Mouse (Mus musculus) limb, embryonic 14.5 days (tissue): ENCODE data around the gene Psph. TPM values are rescaled to one million over a fixed set of nuclear protein-coding genes. Genes with fewer than 3 reads are reported as not detected.

Experiments
- ATAC-seq: fragments of 200-750 bp; cut with Nextera tagmentation; 2 replicates; pipeline ENCODE4 v1.8.0; 2017; ENCODE audit warnings: low read depth, moderate number of reproducible peaks, moderate TSS enrichment; ENCODE audit not compliant: low FRiP score
- DNase-seq: peaks from one replicate; pipeline ENCODE4 v3.0.0-alpha.2; 2015; ENCODE audit warnings: low spot score
- H3K27ac ChIP-seq: fragments of 300-500 bp; sonication (generic); replicated peaks from 2 replicates; pipeline ENCODE4 v1.5.1; 2014; ENCODE audit warnings: low read depth, mild to moderate bottlenecking, low read length, moderate library complexity, mixed read lengths
- H3K27me3 ChIP-seq: fragments of 300-500 bp; sonication (generic); 2 replicates; pipeline ENCODE4 v1.6.1; 2014; ENCODE audit warnings: low read length, mixed read lengths; ENCODE audit not compliant: control insufficient read depth, insufficient read depth
- H3K36me3 ChIP-seq: fragments of 300-500 bp; sonication (generic); 2 replicates; pipeline ENCODE4 v1.6.1; 2014; ENCODE audit warnings: mild to moderate bottlenecking, low read length, moderate library complexity, mixed read lengths; ENCODE audit not compliant: control insufficient read depth, insufficient read depth
- H3K4me1 ChIP-seq: fragments of 300-500 bp; sonication (generic); 2 replicates; pipeline ENCODE4 v1.6.1; 2014; ENCODE audit warnings: antibody characterized with exemption, low read length, mixed read lengths; ENCODE audit not compliant: control insufficient read depth, insufficient read depth
- H3K4me2 ChIP-seq: fragments of 300-500 bp; sonication (generic); replicated peaks from 2 replicates; pipeline ENCODE4 v1.6.1; 2014; ENCODE audit warnings: low read depth, mild to moderate bottlenecking, low read length, moderate library complexity; ENCODE audit not compliant: severe bottlenecking
- H3K4me3 ChIP-seq: fragments of 300-500 bp; sonication (generic); replicated peaks from 2 replicates; pipeline ENCODE4 v1.5.1; 2014; ENCODE audit warnings: low read length
- H3K9ac ChIP-seq: fragments of 300-500 bp; sonication (generic); 2 replicates; pipeline ENCODE4 v1.6.1; 2014; ENCODE audit warnings: mild to moderate bottlenecking, low read depth, low read length, moderate library complexity; ENCODE audit not compliant: severe bottlenecking
- H3K9me3 ChIP-seq: fragments of 300-500 bp; sonication (generic); 2 replicates; pipeline ENCODE4 v1.6.1; 2016; ENCODE audit warnings: low read length; ENCODE audit not compliant: control insufficient read depth
- POLR2A ChIP-seq: fragments of 200-500 bp; IDR thresholded peaks from 2 replicates; pipeline ENCODE4 v1.8.0; 2012; ENCODE audit warnings: inconsistent platforms, mild to moderate bottlenecking, moderate library complexity, borderline replicate concordance; ENCODE audit not compliant: insufficient read depth, insufficient read length; ENCODE audit errors: extremely low read depth
- WGBS: fragments of 180-500 bp; shearing (Covaris S2); extraction: QIAGEN DNeasy Blood & Tissue Kit; methylation state at CpG from one replicate; pipeline ENCODE4 v1.1.7; 2014; 5-methylcytosine and 5-hydroxymethylcytosine counted together
- polyA plus RNA-seq, 2 experiments: library from polyadenylated mRNA; depleted of rRNA in 1 of 2; stranded (reverse) in 1 of 2; unstranded in 1 of 2; fragments of >200 nt; fragmentation: Nextera tagmentation in 1 of 2; extraction: Ambion mirVana in 1 of 2; gene quantifications; 2 replicates each; pipeline versions ENCODE4 v1.2.1 to v1.2.3; 2012 to 2014

Gene Psph
- polyA plus RNA-seq, 2 experiments = 15.9 to 34.1 TPM

DNA sequence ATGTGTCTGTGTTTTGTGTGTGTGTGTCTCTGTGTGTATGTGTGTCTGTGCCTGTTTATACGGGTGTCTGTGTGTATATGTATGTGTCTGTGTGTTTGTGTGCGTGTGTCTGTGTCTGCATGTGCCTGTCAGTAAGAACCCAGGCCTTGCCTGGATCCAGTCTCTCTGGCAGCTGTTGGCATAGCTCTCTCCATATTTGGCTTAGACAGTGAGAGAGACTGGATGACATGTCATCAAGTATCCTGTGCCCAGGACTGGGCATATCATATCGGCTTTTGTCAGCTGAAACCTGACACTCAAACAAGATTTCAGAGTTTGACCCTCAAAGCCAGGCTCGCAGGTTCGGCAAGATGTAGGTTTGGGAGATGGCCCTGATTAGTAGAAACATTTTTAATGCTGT, 56.2 kb downstream of the Psph start:
- H3K4me2 ChIP-seq = no peak overlapping the region
- no peaks in the 10 kb centered on the region for H3K9me3 ChIP-seq
- no peak for TF ChIP-seq POLR2A
- no peak overlapping the region for H3K27ac ChIP-seq
- H3K4me3 ChIP-seq = no peak overlapping the region
- DNase-seq (no peak), ATAC-seq (peak; percentile 43; the same call in 1 of the 2 replicates)
- WGBS = 65% methylated on average over 5 of the region's 5 CpGs
- no peak overlapping the region for H3K9ac ChIP-seq
- H3K4me1 ChIP-seq = peaks cover 13% of the 10 kb centered on the region; the same call in 1 of the 2 replicates
- H3K36me3 ChIP-seq = no peaks in the 10 kb centered on the region
- no peaks in the 10 kb centered on the region for H3K27me3 ChIP-seq

DNA sequence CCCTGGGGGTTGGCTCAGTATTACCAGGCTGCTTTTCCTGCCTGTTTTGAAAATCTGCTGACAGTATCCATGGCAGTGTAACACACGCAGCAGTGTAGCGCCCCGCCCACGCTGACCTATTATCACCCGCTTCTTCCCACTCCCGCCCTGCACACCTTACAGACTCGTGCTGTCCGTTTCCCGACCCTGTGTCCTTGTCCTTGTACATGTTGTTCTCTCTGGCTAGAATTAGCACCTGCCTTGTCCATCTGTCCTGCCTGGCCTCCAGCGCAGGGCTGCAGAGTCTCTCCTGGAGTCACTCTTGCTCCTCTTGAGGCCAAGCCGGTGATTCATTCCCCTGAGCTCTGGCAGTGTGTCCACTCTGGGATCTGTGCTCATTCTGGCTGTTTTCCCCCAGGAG, 56.9 kb downstream of the Psph start:
- Histone ChIP-seq H3K9me3 (no peaks in the 10 kb centered on the region), H3K4me3 (no peak overlapping the region), H3K4me1 (peaks cover 13% of the 10 kb centered on the region; the same call in 1 of the 2 replicates), H3K9ac (0 out of 2 replicates have a peak overlapping the region, but pooled peaks have one; percentile 16), H3K27me3 (no peaks in the 10 kb centered on the region), H3K36me3 (no peaks in the 10 kb centered on the region), H3K4me2 (no peak overlapping the region), H3K27ac (no peak overlapping the region)
- DNase-seq (no peak), ATAC-seq (no peak)
- 71% methylated on average over 11 of the region's 11 CpGs for WGBS
- no peak for TF ChIP-seq POLR2A

DNA sequence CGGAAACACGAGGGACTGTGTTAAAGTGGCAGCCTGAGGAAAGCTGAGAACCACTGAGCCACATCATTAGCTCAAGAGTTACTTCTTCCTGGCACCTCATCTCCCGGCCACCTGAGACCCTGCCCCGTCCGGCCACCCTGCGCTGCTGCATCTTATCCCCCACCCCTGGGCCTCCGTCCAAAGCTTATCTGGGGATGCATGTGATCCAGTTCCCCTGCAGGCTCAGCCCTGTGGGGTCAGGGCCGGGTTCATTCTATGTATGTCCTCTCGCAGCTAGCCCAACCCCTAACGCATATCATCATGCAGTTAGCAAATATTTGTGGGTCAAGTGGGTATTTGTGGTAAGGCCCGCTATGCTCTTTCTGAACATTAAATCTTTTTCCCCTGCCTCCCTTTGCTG, 58.0 kb downstream of the Psph start:
- no peak overlapping the region for H3K27ac ChIP-seq
- H3K9me3 ChIP-seq = no peaks in the 10 kb centered on the region
- H3K4me3 ChIP-seq = no peak overlapping the region
- no peaks in the 10 kb centered on the region for H3K36me3 ChIP-seq
- H3K4me1 ChIP-seq = peaks cover 13% of the 10 kb centered on the region; the same call in 1 of the 2 replicates
- 57% methylated on average over 11 of the region's 11 CpGs for WGBS
- no peak for ATAC-seq
- no peak for TF ChIP-seq POLR2A
- H3K4me2 ChIP-seq = no peak overlapping the region
- 0 out of 2 replicates have a peak overlapping the region, but pooled peaks have one; percentile 16 for H3K9ac ChIP-seq
- DNase-seq = no peak
- no peaks in the 10 kb centered on the region for H3K27me3 ChIP-seq

DNA sequence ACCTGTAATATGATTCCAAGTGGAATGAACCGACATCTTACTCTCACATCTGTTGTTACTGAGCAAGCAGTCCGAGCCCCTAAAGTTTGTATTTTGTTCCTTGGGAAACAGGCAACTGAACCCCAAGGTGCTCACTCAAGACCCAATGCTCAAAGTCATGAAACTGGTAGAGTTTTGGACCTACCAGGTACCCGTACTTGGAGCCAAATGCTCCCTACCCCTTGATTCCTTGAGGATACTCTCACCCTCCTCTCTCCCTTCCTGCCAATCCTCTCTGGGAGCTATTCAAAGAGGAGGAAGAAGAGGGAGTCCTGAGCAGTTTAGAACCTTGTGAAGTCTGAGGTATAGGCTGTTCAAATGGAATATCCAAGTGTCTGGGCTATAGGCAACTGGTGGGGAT, 60.5 kb downstream of the Psph start:
- DNase-seq (no peak), ATAC-seq (no peak)
- H3K36me3 ChIP-seq = no peaks in the 10 kb centered on the region
- peaks cover 13% of the 10 kb centered on the region; the same call in 1 of the 2 replicates for H3K4me1 ChIP-seq
- no peak overlapping the region for H3K9ac ChIP-seq
- no peak overlapping the region for H3K4me2 ChIP-seq
- H3K4me3 ChIP-seq = no peak overlapping the region
- no peak for TF ChIP-seq POLR2A
- H3K9me3 ChIP-seq = no peaks in the 10 kb centered on the region
- H3K27me3 ChIP-seq = no peaks in the 10 kb centered on the region
- H3K27ac ChIP-seq = no peak overlapping the region
- 65% methylated on average over 3 of the region's 3 CpGs for WGBS

DNA sequence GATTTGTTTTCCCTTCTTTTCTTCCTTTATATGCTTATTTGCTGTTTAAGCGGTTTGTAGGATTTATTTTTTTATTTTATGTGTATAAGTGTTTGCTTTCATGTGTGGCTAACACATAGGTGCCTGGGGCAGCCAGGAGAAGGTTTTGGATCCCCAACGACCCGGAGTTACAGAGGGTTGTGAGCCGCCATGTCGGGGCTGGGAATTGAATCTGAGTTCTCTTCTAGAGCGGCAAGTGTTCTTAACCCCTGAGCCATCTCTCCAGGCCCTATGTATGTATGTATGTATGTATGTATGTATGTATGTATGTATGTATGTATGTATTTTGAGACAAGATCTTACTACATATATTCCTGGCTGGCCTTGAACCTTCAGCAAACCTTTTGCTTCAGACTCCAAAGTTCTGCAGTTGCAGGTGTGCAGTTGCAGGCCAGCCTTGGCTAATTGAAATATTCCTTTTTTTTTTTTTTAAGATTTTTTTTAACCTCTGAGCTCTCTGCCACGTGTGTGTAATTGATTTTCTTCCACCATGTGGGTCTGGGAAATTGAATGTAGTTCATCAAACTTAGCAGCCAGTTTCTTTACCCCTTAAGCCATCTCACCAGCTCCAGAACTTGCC, 61.4 kb downstream of the Psph start:
- H3K4me3 ChIP-seq = peak overlapping the region; percentile 88
- DNase-seq = no peak
- no peak for ATAC-seq
- H3K4me1 ChIP-seq = peaks cover 13% of the 10 kb centered on the region; the same call in 1 of the 2 replicates
- no peak for TF ChIP-seq POLR2A
- H3K27ac ChIP-seq = peak overlapping the region; percentile 95
- H3K9ac ChIP-seq = peak overlapping the region; percentile 98
- no peaks in the 10 kb centered on the region for H3K9me3 ChIP-seq
- 14% methylated on average over 7 of the region's 7 CpGs for WGBS
- H3K27me3 ChIP-seq = no peaks in the 10 kb centered on the region
- H3K36me3 ChIP-seq = no peaks in the 10 kb centered on the region
- peak overlapping the region; percentile 48 for H3K4me2 ChIP-seq
